ENCODE assay signal across 25 mouse cellular contexts in the genomic region with DNA sequence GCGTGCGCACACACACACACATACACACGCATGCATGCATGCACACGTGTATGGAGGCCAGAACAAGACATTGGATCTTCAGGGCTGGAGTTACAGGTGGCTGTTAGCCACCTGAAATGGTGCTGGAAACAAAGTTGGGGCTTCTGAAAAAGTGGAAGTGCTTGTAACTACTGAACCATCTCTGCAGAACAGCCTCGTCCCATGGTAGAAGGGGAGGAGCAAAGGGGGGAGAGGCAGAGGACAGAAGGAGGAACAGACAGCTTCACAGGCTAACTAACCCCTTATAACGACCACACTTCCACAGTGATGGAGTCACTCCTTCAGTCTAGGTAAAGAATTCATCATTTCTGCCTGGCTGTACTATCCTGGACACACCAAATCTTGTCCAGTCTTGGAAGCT. TPM values are rescaled to one million over a fixed set of nuclear protein-coding genes. Genes with fewer than 3 reads are reported as not detected.
A peak's percentile ranks its signal among the peaks of the same experiment; 100 is the strongest.
DNase-seq lines count a peak whose midpoint lies in the region; ATAC-seq lines count a peak whose summit lies in the region.
"Had no signal": no experiment of that assay in that cellular context is flagged by ENCODE, and none has a peak within 500 bp of the region (broad histone marks: within the 10 kb centered on the region; RNA-seq: fewer than 3 reads in every experiment).

No protein-coding gene starts in this region.

- peak; percentile 50; the same call in 1 of the 2 replicates for ATAC-seq in monocyte, adult 5-6 weeks (replicated peaks; ENCODE audit: insufficient number of reproducible peaks, low FRiP score, low TSS enrichment, poor library complexity, severe bottlenecking)
- ATAC-seq in megakaryocyte-erythroid progenitor cell, adult 5-6 weeks (replicated peaks; ENCODE audit: low FRiP score, low TSS enrichment, poor library complexity, severe bottlenecking) = no peak

- H3K27me3 ChIP-seq in splenic B cell, adult 2 months (ENCODE audit: control insufficient read depth, insufficient read depth, low read length, poor library complexity, severe bottlenecking) = no peaks in the 10 kb centered on the region
- H3K27me3 ChIP-seq: embryonic facial prominence, embryonic 12.5 days; hindbrain, embryonic 15.5 days; kidney, embryonic 15.5 days; midbrain, embryonic 12.5 days had no signal

- no peaks in the 10 kb centered on the region for H3K36me3 ChIP-seq in splenic B cell, adult 2 months (ENCODE audit: control insufficient read depth, insufficient read depth, low read length, poor library complexity, severe bottlenecking)
- H3K36me3 ChIP-seq: embryonic facial prominence, embryonic 12.5 days; heart, embryonic 10.5 days; hindbrain, embryonic 15.5 days; kidney, embryonic 15.5 days; midbrain, embryonic 12.5 days had no signal

- peak; percentile 22 for DNase-seq in lung, postnatal 36 days
- no peak for DNase-seq in lung, postnatal 25 days (ENCODE audit: low spot score)
- peak; percentile 87 for DNase-seq in MEL-GATA-1-ER (ENCODE audit: extremely low read depth, low read depth)
- peak; percentile 81 for DNase-seq in splenic B cell, adult 2 months (ENCODE audit: low read depth, low spot score)
- no peak for DNase-seq in cerebellum, adult 11 months
- no peak for DNase-seq in gastrocnemius, adult 18-20 months (ENCODE audit: low spot score)
- DNase-seq: cerebellum, adult 11-12 months; cerebellum, postnatal 10 days; gastrocnemius, postnatal 36 days; heart, postnatal 4 days; kidney, postnatal 36 days; layer of hippocampus, adult 9-11 months; lung, embryonic 14.5 days; right cerebral cortex, postnatal 25 days had no signal

RNA-seq across cellular contexts. Expression of gene Olfr374, which starts 4.0 kb away (rescaled TPM):
- 0.21 to 0.49 TPM in 2 of 3 replicates, not detected in the other for total RNA-seq in monocyte, adult 5-6 weeks (2017)
- not detected for total RNA-seq in gastrocnemius, adult 18-20 months (2021)
- total RNA-seq in megakaryocyte-erythroid progenitor cell, adult 5-6 weeks (2014; fragmentation: Nextera tagmentation) = not detected in 2 replicates
- not detected in 2 replicates for total RNA-seq in megakaryocyte-erythroid progenitor cell, adult 5-6 weeks (2017)
- total RNA-seq: adrenal gland, adult 18-20 months; adrenal gland, postnatal 4 days; gastrocnemius, postnatal 36 days; heart, postnatal 4 days; left cerebral cortex, adult 18-20 months; left cerebral cortex, postnatal 25 days had no signal

RNA-seq across cellular contexts. Expression of gene Tpm4, which starts 23.9 kb away (rescaled TPM):
- total RNA-seq in monocyte, adult 5-6 weeks (2017) = 902 to 973 TPM (median 947 TPM) in 3 replicates
- total RNA-seq in gastrocnemius, adult 18-20 months (2021) = 10 to 100 TPM; 23.8 to 42.5 TPM
- 10.4 and 13.4 TPM in 2 replicates for total RNA-seq in megakaryocyte-erythroid progenitor cell, adult 5-6 weeks (2014; fragmentation: Nextera tagmentation)
- total RNA-seq in megakaryocyte-erythroid progenitor cell, adult 5-6 weeks (2017) = 5.9 and 15.5 TPM in 2 replicates

RNA-seq across cellular contexts. Expression of gene Olfr373, which starts 27.9 kb away (rescaled TPM):
- not detected in 3 replicates for total RNA-seq in monocyte, adult 5-6 weeks (2017)
- total RNA-seq in gastrocnemius, adult 18-20 months (2021) = not detected
- total RNA-seq in megakaryocyte-erythroid progenitor cell, adult 5-6 weeks (2014; fragmentation: Nextera tagmentation) = not detected in 2 replicates
- total RNA-seq in megakaryocyte-erythroid progenitor cell, adult 5-6 weeks (2017) = not detected in 2 replicates
- total RNA-seq: adrenal gland, adult 18-20 months; gastrocnemius, postnatal 36 days; heart, postnatal 4 days; left cerebral cortex, adult 18-20 months; left cerebral cortex, postnatal 25 days had no signal

RNA-seq across cellular contexts. Expression of gene Rab8a, which starts 50.1 kb away (rescaled TPM):
- 640 to 819 TPM (median 739 TPM) in 3 replicates for total RNA-seq in monocyte, adult 5-6 weeks (2017)
- 10 to 100 TPM in 1 of 2 experiments, 1 to 10 TPM in 1; 8.9 to 10.6 TPM for total RNA-seq in gastrocnemius, adult 18-20 months (2021)
- total RNA-seq in megakaryocyte-erythroid progenitor cell, adult 5-6 weeks (2014; fragmentation: Nextera tagmentation) = 23.8 and 49.8 TPM in 2 replicates
- 298 and 374 TPM in 2 replicates for total RNA-seq in megakaryocyte-erythroid progenitor cell, adult 5-6 weeks (2017)

Comparison
In these comparisons a context has a peak if more than half of its experiments do, and no peak if none do; other contexts are left out.
1. DNase-seq: peak in lung, postnatal 36 days (single experiment), MEL-GATA-1-ER (single experiment) and splenic B cell, adult 2 months (single experiment); none in lung, postnatal 25 days (single experiment), cerebellum, adult 11 months (single experiment) and gastrocnemius, adult 18-20 months (single experiment).
2. RNA of gene Tpm4, which starts 23.9 kb away (total RNA-seq): 902 to 973 TPM in monocyte, adult 5-6 weeks; 23.8 to 42.5 TPM in gastrocnemius, adult 18-20 months and 5.9 to 15.5 TPM in megakaryocyte-erythroid progenitor cell, adult 5-6 weeks; every median in the first group is over 10 times any median in the second.